35 mouse cellular contexts compared by ENCODE assay signal in the genomic region with DNA sequence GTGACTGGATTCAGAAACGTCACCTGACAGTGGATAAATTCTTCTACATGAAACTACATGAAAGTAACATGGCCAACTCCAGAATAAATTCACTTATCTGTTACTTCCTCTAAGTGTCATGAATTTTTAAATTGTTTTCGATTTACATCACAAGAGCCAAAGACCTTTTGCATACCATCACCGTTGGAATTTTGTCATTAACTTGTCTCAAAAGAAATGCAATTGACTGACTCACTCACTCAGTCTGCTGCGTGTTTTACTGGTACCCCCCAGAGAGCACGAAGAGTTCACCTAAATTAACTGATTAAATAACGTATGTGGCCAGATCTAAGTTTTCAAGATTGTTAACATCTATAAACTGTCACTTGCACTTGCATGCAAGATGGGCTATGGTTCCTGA.
"Had no signal": no experiment of that assay in that cellular context is flagged by ENCODE, and none has a peak within 500 bp of the region (broad histone marks: within the 10 kb centered on the region; RNA-seq: fewer than 3 reads in every experiment).

No protein-coding gene starts in this region.

- H3K27ac ChIP-seq: heart, embryonic 13.5 days; heart, embryonic 15.5 days; hindbrain, embryonic 10.5 days; hindbrain, embryonic 12.5 days; hindbrain, embryonic 13.5 days; hindbrain, embryonic 14.5 days; hindbrain, embryonic 15.5 days; hindbrain, postnatal 0 days; intestine, embryonic 15.5 days; kidney, embryonic 15.5 days; kidney, postnatal 0 days; layer of hippocampus, adult 2 months; left cerebral cortex, adult 2 months had no signal

- H3K9me3 ChIP-seq: heart, embryonic 12.5 days; heart, embryonic 13.5 days; heart, embryonic 15.5 days; hindbrain, embryonic 10.5 days; hindbrain, embryonic 12.5 days; hindbrain, embryonic 13.5 days; hindbrain, embryonic 15.5 days; intestine, embryonic 15.5 days; kidney, embryonic 15.5 days had no signal

- DNase-seq: heart, postnatal 10 days; heart, postnatal 14 days; heart, postnatal 36 days; heart, postnatal 4 days; kidney, adult 11 months; kidney, adult 18-20 months; kidney, adult 2 months; kidney, adult 8-10 months; kidney, adult 9 months; kidney, postnatal 10 days; kidney, postnatal 14 days; kidney, postnatal 25 days; kidney, postnatal 36 days; kidney, postnatal 4 days; layer of hippocampus, adult 9-11 months; layer of hippocampus, postnatal 36 days had no signal

- ATAC-seq: hindbrain, embryonic 16.5 days; hindbrain, postnatal 0 days; inflammation-experienced regulatory T-cells, adult 6 months; intestine, embryonic 15.5 days; intestine, embryonic 16.5 days; intestine, postnatal 0 days had no signal

- H3K4me1 ChIP-seq: heart, embryonic 12.5 days; heart, embryonic 13.5 days; heart, embryonic 15.5 days; hindbrain, embryonic 10.5 days; hindbrain, embryonic 13.5 days; hindbrain, embryonic 15.5 days; intestine, embryonic 15.5 days; kidney, embryonic 15.5 days had no signal

- H3K36me3 ChIP-seq: heart, embryonic 12.5 days; heart, embryonic 13.5 days; heart, embryonic 15.5 days; hindbrain, embryonic 10.5 days; hindbrain, embryonic 12.5 days; hindbrain, embryonic 13.5 days; hindbrain, embryonic 15.5 days; intestine, embryonic 15.5 days; kidney, embryonic 15.5 days had no signal

- H3K4me3 ChIP-seq: heart, embryonic 12.5 days; heart, embryonic 13.5 days; heart, embryonic 15.5 days; hindbrain, embryonic 10.5 days; hindbrain, embryonic 12.5 days; hindbrain, embryonic 13.5 days; hindbrain, embryonic 15.5 days; intestine, embryonic 15.5 days; kidney, embryonic 15.5 days; layer of hippocampus, adult 2 months; left cerebral cortex, adult 2 months had no signal

- H3K27me3 ChIP-seq: heart, embryonic 12.5 days; heart, embryonic 13.5 days; heart, embryonic 15.5 days; hindbrain, embryonic 12.5 days; hindbrain, embryonic 13.5 days; hindbrain, embryonic 15.5 days; intestine, embryonic 15.5 days; kidney, embryonic 15.5 days had no signal

- H3K4me2 ChIP-seq: heart, embryonic 11.5 days; heart, embryonic 12.5 days; heart, embryonic 13.5 days; heart, embryonic 15.5 days; hindbrain, embryonic 12.5 days; hindbrain, embryonic 13.5 days; hindbrain, embryonic 14.5 days; hindbrain, embryonic 15.5 days; intestine, embryonic 15.5 days; kidney, embryonic 15.5 days had no signal

- H3K9ac ChIP-seq: heart, embryonic 12.5 days; heart, embryonic 13.5 days; heart, embryonic 15.5 days; hindbrain, embryonic 12.5 days; hindbrain, embryonic 13.5 days; hindbrain, embryonic 14.5 days; hindbrain, embryonic 15.5 days; intestine, embryonic 15.5 days; kidney, embryonic 15.5 days had no signal
